Mouse (Mus musculus) heart, embryonic 10.5 days (tissue): Measurements from ENCODE around the gene Clec2l. TPM values are rescaled to one million over a fixed set of nuclear protein-coding genes. Genes with fewer than 3 reads are reported as not detected.

Experiments used
- DNase-seq: peaks from one replicate; pipeline ENCODE4 v3.0.0-alpha.2; 2017; ENCODE audit warnings: low spot score
- H3K27ac ChIP-seq: fragments of 300-500 bp; sonication (generic); 2 replicates; pipeline ENCODE4 v1.5.1; 2016; ENCODE audit warnings: mild to moderate bottlenecking
- H3K27me3 ChIP-seq: fragments of 300-500 bp; sonication (generic); 2 replicates; pipeline ENCODE4 v1.6.1; 2016; ENCODE audit warnings: mild to moderate bottlenecking; ENCODE audit not compliant: poor library complexity, insufficient read depth, severe bottlenecking
- H3K36me3 ChIP-seq: fragments of 300-500 bp; sonication (generic); 2 replicates; pipeline ENCODE4 v1.6.1; 2016; ENCODE audit warnings: mild to moderate bottlenecking, moderate library complexity
- H3K4me1 ChIP-seq: fragments of 300-500 bp; sonication (generic); 2 replicates; pipeline ENCODE4 v1.6.1; 2016; ENCODE audit warnings: mild to moderate bottlenecking
- H3K4me3 ChIP-seq: fragments of 300-500 bp; sonication (generic); 2 replicates; pipeline ENCODE4 v1.5.1; 2016; ENCODE audit warnings: mild to moderate bottlenecking, moderate library complexity
- H3K9me3 ChIP-seq: fragments of 300-500 bp; sonication (generic); 2 replicates; pipeline ENCODE4 v1.6.1; 2016; ENCODE audit warnings: mild to moderate bottlenecking, moderate library complexity
- WGBS: fragments of 180-500 bp; shearing (Covaris S2); methylation state at CpG from one replicate; pipeline ENCODE4 v1.1.7; 2016; 5-methylcytosine and 5-hydroxymethylcytosine counted together
- polyA plus RNA-seq: library from polyadenylated mRNA; unstranded; fragments of >200 nt; fragmentation: Nextera tagmentation; extraction: Ambion mirVana; gene quantifications from 2 replicates; pipeline ENCODE4 v1.2.1, GENCODE M21; 2016

Clec2l gene
- polyA plus RNA-seq = 0.50 and 1.5 TPM in 2 replicates

DNA sequence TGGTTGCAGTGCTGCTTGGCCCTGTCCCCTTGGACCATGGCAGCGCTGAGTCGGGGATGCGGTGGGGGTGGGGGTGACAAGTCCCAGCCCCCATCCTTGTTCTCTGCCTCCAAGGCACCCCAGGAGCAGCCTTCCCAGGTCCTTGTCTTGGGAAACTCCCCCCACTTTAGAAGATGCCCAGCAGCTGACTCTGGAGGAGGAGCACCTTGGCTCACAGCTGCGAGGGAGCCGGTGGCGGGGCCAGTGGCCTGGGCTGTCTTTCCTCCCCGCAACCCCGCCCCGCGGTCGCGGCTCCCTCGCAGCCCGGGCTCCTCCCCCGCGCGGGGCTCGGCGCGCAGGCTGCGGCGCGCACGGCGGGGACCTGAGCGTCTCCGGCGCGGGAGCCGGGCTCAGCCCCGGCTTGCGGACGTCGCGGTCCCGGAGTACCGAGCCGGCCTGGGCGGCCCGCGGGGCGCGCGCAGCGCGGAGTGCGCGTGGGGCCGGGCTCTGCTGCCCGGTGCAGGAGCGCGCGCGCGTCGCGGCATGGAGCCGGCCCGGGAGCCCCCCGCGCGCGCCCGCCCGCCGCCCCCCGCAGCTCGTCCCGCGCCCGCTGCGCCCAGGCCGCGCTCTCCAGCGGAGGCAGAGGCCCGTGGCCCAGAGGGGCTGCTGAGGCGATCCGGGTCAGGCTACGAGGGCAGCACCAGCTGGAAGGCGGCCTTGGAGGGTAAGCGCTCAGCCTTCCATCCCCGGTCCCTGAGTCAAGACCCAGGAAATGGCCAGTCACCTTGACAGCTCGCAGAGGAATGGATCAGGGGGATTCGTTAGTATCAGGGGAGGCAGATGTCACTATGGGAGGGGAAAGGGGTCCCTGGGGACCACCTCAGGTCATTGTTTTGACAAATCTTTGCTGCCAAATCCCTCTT is at the start of gene Clec2l:
Gene Clec2l, plus strand, starts transcription at position 356 of the 902 bp plus-strand sequence.
- Histone ChIP-seq H3K4me3 (peak within 1 kb of the TSS; percentile 75), H3K9me3 (no peaks in the 10 kb centered on the region), H3K27me3 (peaks cover 83% of the 10 kb centered on the region), H3K27ac (peak within 1 kb of the TSS; percentile 69), H3K4me1 (peaks cover 20% of the 10 kb centered on the region), H3K36me3 (no peaks in the 10 kb centered on the region)
- WGBS = 3% methylated on average over 81 of the region's 84 CpGs
- DNase-seq = no peak

DNA sequence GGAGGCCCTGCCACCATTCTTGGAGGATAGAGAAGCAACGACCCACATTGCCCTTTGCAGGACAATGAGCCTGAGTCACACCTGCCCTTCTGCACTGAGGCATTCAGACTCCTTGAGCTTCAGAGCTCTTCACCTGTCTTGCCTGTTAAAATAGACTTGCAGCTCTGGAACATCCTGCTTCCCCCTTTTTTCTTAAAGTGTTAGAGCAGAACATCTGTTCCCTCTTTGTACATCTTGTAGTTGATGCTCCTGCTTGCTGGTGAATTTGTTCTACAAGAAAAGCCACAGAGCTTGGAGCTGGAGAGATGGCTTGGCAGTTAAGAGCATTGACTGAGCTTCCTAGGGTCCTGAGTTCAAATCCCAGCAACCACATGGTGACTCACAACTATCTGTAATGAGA is 40.5 kb upstream of the Clec2l start:
- Histone ChIP-seq H3K9me3 (peaks cover 6% of the 10 kb centered on the region; the same call in 1 of the 2 replicates), H3K4me3 (no peak overlapping the region), H3K27me3 (no peaks in the 10 kb centered on the region), H3K36me3 (peaks cover 48% of the 10 kb centered on the region), H3K27ac (no peak overlapping the region), H3K4me1 (peaks cover 12% of the 10 kb centered on the region)
- DNase-seq = no peak
- WGBS = 81% methylated on average over 1 of the region's 1 CpGs

DNA sequence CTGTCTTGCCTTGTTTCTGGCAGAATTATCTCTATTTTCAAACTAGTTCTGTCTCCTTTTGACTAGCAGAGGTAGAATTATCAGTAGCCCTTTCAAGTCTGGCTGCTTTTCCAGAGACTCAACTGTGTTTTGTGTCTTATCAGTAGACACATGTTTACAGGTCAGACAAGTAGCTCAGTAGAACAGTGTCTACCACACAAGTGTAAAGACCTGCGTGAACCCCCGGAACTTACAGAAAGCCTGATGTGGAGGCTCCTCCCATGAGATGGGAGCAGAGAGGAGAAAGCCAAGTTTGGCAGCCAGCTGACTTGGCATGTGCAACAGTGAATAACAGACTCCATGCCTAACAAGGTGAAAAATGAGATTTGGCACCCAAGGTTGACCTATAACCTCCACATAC is 39.4 kb upstream of the Clec2l start:
- Histone ChIP-seq H3K4me3 (no peak overlapping the region), H3K4me1 (peaks cover 12% of the 10 kb centered on the region), H3K27me3 (no peaks in the 10 kb centered on the region), H3K9me3 (no peaks in the 10 kb centered on the region), H3K36me3 (peaks cover 45% of the 10 kb centered on the region), H3K27ac (no peak overlapping the region)
- DNase-seq = peak; percentile 78
- WGBS = 44% methylated on average over 2 of the region's 2 CpGs

DNA sequence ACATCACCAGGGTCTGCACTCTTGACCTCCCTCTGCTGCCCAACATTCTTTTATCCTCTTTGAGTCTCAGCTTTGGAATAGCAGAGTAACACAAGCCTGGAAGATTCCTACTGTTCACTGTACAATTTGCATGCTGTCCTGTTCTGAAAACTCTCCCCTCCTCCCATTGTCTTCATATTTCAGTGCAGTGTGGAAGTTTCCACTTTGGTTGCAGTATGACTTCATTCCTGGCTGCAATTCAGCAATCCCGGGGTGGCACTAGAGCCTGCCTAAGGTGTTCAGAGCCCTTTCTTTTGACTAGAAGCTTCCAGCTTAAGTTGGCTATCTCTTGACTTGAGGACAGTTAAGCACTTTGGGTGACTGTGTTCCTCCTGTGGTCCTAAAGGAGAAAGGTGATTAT is 38.4 kb upstream of the Clec2l start:
- Histone ChIP-seq H3K4me3 (no peak overlapping the region), H3K27ac (no peak overlapping the region), H3K27me3 (no peaks in the 10 kb centered on the region), H3K4me1 (peaks cover 12% of the 10 kb centered on the region), H3K36me3 (peaks cover 35% of the 10 kb centered on the region), H3K9me3 (no peaks in the 10 kb centered on the region)
- 54% methylated on average over 1 of the region's 1 CpGs for WGBS
- DNase-seq = peak; percentile 54

DNA sequence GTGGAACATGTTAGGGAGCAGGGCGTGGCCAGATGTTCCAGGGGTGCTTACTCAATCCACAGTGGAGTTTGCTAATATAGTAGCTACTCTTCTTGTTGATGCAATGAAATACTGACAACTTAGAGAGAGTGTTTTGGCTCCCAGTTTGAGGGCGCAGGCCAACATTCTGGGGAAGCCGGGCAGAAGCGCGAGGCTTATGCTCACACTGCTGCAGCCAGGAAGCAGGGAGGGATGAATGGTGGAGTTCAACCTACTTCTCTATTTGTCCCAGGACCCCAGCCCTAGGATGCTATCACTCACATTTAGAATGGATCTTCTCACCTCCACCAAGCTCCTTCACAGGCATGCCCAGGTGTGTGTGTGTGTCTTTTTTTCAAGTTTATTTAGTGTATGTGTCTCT is 36.8 kb upstream of the Clec2l start:
- peaks cover 19% of the 10 kb centered on the region; the same call in 1 of the 2 replicates for H3K36me3 ChIP-seq
- no peaks in the 10 kb centered on the region for H3K27me3 ChIP-seq
- peaks cover 12% of the 10 kb centered on the region for H3K4me1 ChIP-seq
- H3K27ac ChIP-seq = no peak overlapping the region
- DNase-seq = peak; percentile 13
- 96% methylated on average over 5 of the region's 5 CpGs for WGBS
- no peaks in the 10 kb centered on the region for H3K9me3 ChIP-seq
- H3K4me3 ChIP-seq = no peak overlapping the region

DNA sequence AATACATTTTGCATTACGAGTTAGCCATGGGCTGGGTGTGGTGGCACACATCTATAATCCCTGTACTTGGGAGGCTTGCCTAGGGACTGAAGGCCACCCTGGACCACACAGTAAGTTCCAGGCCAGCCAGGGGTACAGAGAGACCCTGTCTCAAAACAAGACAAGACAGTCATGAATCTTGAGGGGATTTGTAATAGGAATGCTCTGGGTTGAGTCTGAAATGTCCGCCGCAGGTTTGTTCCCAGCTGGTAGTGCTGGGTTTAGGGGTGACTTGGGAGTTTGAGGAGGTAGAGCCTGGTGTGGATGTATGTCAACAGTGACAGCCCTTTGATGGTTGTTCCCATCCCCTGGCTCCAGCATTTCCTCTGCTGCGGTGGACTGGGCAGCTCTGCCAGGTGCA is 35.8 kb upstream of the Clec2l start:
- DNase-seq = peak; percentile 53
- WGBS = 95% methylated on average over 4 of the region's 4 CpGs

DNA sequence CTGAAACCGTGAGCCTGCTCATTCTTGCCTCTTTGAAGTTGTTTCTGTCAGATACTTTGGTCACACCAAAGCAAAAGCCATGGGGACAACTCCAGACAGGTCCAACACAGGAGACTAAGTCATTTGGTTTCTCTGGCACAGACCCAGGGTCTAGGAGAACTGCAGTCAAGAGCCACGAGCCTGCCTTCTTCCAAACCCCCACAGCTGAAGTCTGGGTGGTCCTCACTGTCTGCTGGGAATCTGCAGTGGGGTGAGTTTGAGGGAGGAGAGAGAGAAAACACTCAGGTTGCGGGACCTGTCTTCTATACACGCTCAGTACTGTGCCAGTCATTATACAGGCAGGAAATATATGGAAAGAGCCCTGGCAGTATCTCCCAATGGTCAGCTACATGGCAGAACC is 35.4 kb upstream of the Clec2l start:
- no peak overlapping the region for H3K4me3 ChIP-seq
- H3K36me3 ChIP-seq = peaks cover 19% of the 10 kb centered on the region; the same call in 1 of the 2 replicates
- H3K9me3 ChIP-seq = no peaks in the 10 kb centered on the region
- DNase-seq = peak; percentile 51
- H3K4me1 ChIP-seq = peaks cover 12% of the 10 kb centered on the region
- WGBS = 87% methylated on average over 4 of the region's 4 CpGs
- H3K27me3 ChIP-seq = no peaks in the 10 kb centered on the region
- no peak overlapping the region for H3K27ac ChIP-seq

More for the DNA sequence above, 35.8 kb upstream of the Clec2l start:
- Histone ChIP-seq H3K27me3 (no peaks in the 10 kb centered on the region), H3K4me3 (no peak overlapping the region), H3K9me3 (no peaks in the 10 kb centered on the region), H3K27ac (no peak overlapping the region), H3K4me1 (peaks cover 12% of the 10 kb centered on the region), H3K36me3 (peaks cover 19% of the 10 kb centered on the region; the same call in 1 of the 2 replicates)

DNA sequence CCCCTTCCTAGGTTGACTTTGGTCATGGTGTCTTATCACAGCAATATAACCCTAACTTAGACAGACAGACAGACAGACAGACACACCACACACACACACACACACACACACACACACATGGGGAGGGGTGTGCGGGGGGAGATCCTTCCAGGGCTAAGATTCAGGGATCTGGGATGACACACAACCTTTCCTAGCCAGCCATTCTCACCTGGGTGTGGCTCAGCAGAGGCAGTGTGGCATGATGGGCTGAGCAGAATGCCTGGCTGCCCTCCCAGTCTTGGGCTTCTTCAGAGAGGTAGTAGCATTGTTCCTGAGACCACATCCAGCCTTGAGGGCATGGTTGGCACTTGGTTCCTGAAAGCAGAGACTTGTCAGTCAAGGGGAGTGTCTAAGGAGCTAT is 33.3 kb upstream of the Clec2l start:
- Histone ChIP-seq H3K27ac (no peak overlapping the region), H3K27me3 (peaks cover 17% of the 10 kb centered on the region), H3K36me3 (peaks cover 17% of the 10 kb centered on the region; the same call in 1 of the 2 replicates), H3K4me1 (peaks cover under 1% of the 10 kb centered on the region; the same call in 1 of the 2 replicates), H3K9me3 (no peaks in the 10 kb centered on the region), H3K4me3 (no peak overlapping the region)
- peak; percentile 66 for DNase-seq
- WGBS = 93% methylated on average over 1 of the region's 1 CpGs

DNA sequence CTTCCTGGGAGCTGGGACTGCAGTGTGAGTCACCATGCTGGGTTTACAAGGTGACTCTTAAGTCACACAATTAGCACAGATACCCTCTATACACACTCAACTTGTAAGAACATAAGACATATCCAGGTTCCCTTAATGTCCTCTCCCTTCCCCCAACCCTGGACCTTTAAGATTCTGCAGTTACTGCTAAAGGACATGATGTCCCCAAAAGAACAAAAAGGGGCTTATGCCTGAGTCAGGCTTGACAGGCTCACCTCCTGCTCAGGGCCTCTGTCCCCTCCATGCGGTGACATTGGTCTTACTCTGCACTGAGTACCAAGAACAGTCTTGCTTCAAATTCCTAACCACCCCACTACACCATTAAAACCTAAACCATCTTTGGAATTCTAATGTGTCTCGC is 30.0 kb upstream of the Clec2l start:
- peak; percentile 72 for DNase-seq

DNA sequence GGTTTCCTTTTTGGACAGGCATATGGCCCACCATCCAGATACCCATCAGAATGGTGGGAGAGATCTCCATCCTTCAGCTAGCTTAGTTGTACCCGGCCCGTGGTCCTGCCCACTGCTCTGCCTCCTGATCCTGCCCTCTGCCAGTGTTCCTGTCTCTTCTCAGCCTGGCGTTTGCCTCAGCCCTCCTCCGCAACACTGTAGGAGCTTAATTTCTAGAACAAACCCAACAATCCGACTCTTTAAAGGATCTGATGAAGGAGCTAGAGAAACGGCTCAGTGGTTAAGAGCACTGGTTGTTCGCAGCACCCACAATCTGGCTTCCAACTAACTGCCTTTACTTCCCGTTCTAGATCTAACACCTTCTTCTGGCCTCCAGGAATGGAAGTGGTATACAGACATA is 28.4 kb upstream of the Clec2l start:
- peak; percentile 73 for DNase-seq
- Histone ChIP-seq H3K4me3 (no peak overlapping the region), H3K27me3 (peaks cover 65% of the 10 kb centered on the region), H3K27ac (no peak overlapping the region), H3K9me3 (no peaks in the 10 kb centered on the region), H3K36me3 (no peaks in the 10 kb centered on the region), H3K4me1 (peaks cover 19% of the 10 kb centered on the region)
- WGBS = 79% methylated on average over 8 of the region's 8 CpGs

More for the DNA sequence above, 30.0 kb upstream of the Clec2l start:
- Histone ChIP-seq H3K9me3 (no peaks in the 10 kb centered on the region), H3K36me3 (peaks cover 4% of the 10 kb centered on the region; the same call in 1 of the 2 replicates), H3K4me3 (no peak overlapping the region), H3K27me3 (peaks cover 50% of the 10 kb centered on the region), H3K4me1 (peaks cover 19% of the 10 kb centered on the region), H3K27ac (no peak overlapping the region)
- WGBS = 75% methylated on average over 2 of the region's 2 CpGs

DNA sequence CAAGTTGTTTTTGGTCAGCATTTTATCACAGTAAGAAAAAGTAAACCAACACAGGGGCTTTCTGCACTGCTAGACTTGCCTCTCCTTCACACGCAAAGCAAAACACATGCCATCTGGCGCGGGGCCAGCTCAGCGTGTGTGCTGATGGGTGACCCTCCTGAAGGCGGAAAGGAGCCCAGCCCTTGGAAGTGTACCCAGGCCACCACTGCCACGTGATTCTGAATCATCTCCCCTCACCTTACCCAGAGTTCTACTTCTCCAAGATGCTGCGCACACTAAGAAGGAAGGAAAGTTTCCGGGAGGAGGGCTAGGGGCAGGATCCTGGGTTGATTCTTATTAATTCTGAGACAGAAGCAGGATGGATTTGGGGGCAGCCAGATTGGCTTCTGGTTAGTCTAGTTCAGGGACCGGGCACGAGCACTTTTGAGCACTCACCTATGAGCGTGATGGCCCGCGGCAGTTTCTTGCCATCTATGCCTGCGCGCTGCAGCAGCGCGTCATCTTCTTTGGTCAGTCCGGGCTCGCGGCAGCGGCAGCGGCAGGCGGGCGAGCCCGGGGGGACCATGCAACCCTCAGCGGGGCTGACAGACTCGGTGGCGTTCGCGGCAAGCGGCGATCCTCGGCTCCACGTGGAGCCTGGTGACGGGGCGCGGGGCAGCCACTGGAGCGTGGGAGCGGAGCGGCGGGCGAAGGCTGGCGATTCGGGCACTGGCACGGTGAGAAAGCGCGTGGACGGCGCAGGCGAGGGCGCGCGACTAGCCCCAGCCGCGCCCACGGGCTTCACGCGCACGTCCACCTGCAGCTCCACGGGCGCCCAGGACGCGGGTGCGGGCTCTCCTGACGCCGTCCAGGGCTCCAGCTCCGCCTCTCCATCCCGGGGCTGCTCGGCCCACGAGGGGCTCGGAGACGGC is 26.7 kb upstream of the Clec2l start:
- Histone ChIP-seq H3K9me3 (no peaks in the 10 kb centered on the region), H3K4me1 (peaks cover 19% of the 10 kb centered on the region), H3K27me3 (peaks cover 82% of the 10 kb centered on the region), H3K36me3 (no peaks in the 10 kb centered on the region), H3K4me3 (peak overlapping the region; percentile 74), H3K27ac (peak overlapping the region; percentile 79)
- DNase-seq = no peak
- WGBS = under 1% methylated on average over 70 of the region's 72 CpGs

DNA sequence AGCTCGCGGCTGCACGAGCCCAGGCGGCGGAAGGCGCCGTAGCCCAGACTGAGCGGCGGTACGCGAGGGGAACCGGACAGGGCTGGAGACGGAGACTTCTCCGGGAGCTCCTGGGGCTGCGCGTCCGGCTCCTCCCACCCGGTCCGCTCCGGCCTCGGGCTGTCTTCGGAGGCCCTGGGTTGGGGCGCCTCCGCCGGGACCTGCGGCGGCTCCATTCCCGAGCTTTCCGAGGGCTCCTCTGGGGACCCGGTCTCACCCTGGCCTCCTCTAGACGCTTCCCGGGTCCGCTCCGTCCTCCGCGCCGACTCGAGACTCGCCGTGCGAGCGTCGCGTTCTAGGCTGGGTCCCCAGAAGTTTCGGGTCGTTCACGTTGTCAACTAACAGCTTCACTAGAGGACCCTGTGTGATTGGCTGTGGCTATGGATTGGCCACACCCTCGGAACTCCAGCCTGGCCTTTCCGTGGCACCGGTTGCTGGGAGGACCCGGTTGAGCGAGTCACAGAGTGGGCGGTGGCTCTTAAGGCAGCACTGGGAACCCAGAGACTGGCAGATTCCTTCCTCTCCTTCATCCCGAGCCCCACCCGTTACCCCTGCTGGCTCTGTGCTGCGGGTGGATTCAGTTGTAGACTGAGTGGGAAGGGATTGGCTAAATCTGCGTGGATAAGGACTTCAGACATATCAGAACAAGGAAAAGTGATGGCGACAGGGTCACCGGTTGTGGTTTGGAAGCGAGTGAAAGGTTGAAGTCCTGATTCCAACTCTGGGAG is 25.8 kb upstream of the Clec2l start, which contains the start of gene Klrg2:
Gene Klrg2, minus strand, starts transcription at position 391 of the 767 bp plus-strand sequence.
- Histone ChIP-seq H3K4me1 (peaks cover 19% of the 10 kb centered on the region), H3K4me3 (peak within 1 kb of the TSS; percentile 74), H3K27me3 (peaks cover 91% of the 10 kb centered on the region), H3K36me3 (no peaks in the 10 kb centered on the region), H3K27ac (peak within 1 kb of the TSS; percentile 79), H3K9me3 (no peaks in the 10 kb centered on the region)
- DNase-seq = peak; percentile 86
- 1% methylated on average over 60 of the region's 60 CpGs for WGBS
